Mouse (Mus musculus) testis, adult 2 months (tissue): ENCODE results near the gene Mphosph9. TPM values are rescaled to one million over a fixed set of nuclear protein-coding genes. Genes with fewer than 3 reads are reported as not detected.

Experiments
- H3K27ac ChIP-seq: fragments of 200-500 bp; 2 replicates; pipeline ENCODE4 v1.5.1; 2012; ENCODE audit warnings: low read depth, low read length; ENCODE audit not compliant: control insufficient read depth, insufficient read depth
- H3K27me3 ChIP-seq: fragments of 200-500 bp; 2 replicates; pipeline ENCODE4 v1.6.1; 2012; ENCODE audit warnings: mild to moderate bottlenecking, low read length, moderate library complexity; ENCODE audit not compliant: control insufficient read depth, insufficient read depth
- H3K36me3 ChIP-seq: fragments of 200-500 bp; 2 replicates; pipeline ENCODE4 v1.6.1; 2012; ENCODE audit warnings: mild to moderate bottlenecking, low read length; ENCODE audit not compliant: control insufficient read depth, insufficient read depth
- H3K4me1 ChIP-seq: fragments of 200-500 bp; 2 replicates; pipeline ENCODE4 v1.6.1; 2012; ENCODE audit warnings: low read length; ENCODE audit not compliant: control insufficient read depth, insufficient read depth
- H3K4me3 ChIP-seq: fragments of 200-500 bp; 2 replicates; pipeline ENCODE4 v1.5.1; 2012; ENCODE audit warnings: low read depth, mild to moderate bottlenecking, low read length, moderate library complexity, mixed read lengths; ENCODE audit not compliant: control insufficient read depth
- CTCF ChIP-seq: fragments of 200-500 bp; IDR thresholded peaks from 2 replicates; pipeline ENCODE4 v1.5.1; 2012; ENCODE audit warnings: low read depth, mild to moderate bottlenecking, inconsistent platforms, low read length, moderate library complexity; ENCODE audit not compliant: control insufficient read depth, insufficient read depth, insufficient replicate concordance
- POLR2A ChIP-seq: fragments of 200-500 bp; IDR thresholded peaks from 2 replicates; pipeline ENCODE4 v1.6.1; 2012; ENCODE audit warnings: low read depth, mild to moderate bottlenecking, inconsistent platforms, low read length, moderate library complexity; ENCODE audit not compliant: control insufficient read depth
- polyA plus RNA-seq: library from polyadenylated mRNA; depleted of rRNA; stranded (reverse); fragments of >200 nt; gene quantifications from 2 replicates; pipeline ENCODE4 v1.2.3, GENCODE M21; 2012

Gene Mphosph9
- polyA plus RNA-seq, 1 experiment, result 29.0 TPM

- no peaks in the 10 kb centered on the region; the same call in 1 of the 2 replicates for H3K4me1 ChIP-seq
- no peak overlapping the region for H3K4me3 ChIP-seq
- TF ChIP-seq POLR2A, result no peak
- TF ChIP-seq CTCF, result no peak
- H3K27me3 ChIP-seq, result no peaks in the 10 kb centered on the region
- no peaks in the 10 kb centered on the region for H3K36me3 ChIP-seq
- H3K27ac ChIP-seq, result no peak overlapping the region
Observed at GRCm38 (mm10) chr5:124338791-124339190, 11.0 kb upstream of the Mphosph9 start.

GRCm38 (mm10) chr5:124337909-124338308, 10.1 kb upstream of the Mphosph9 start:
- no peaks in the 10 kb centered on the region for H3K27me3 ChIP-seq
- TF ChIP-seq POLR2A (no peak), CTCF (no peak)
- H3K4me1 ChIP-seq, result no peaks in the 10 kb centered on the region
- no peak overlapping the region for H3K27ac ChIP-seq
- no peak overlapping the region for H3K4me3 ChIP-seq
- no peaks in the 10 kb centered on the region for H3K36me3 ChIP-seq

- Histone ChIP-seq H3K27ac (no peak overlapping the region), H3K36me3 (no peaks in the 10 kb centered on the region), H3K4me1 (no peaks in the 10 kb centered on the region), H3K27me3 (no peaks in the 10 kb centered on the region), H3K4me3 (no peak overlapping the region)
- TF ChIP-seq CTCF, result no peak
- no peak for TF ChIP-seq POLR2A
Observed at GRCm38 (mm10) chr5:124337103-124337502, 9.3 kb upstream of the Mphosph9 start.

- Histone ChIP-seq H3K36me3 (no peaks in the 10 kb centered on the region), H3K27ac (no peak overlapping the region), H3K4me1 (no peaks in the 10 kb centered on the region), H3K4me3 (no peak overlapping the region), H3K27me3 (no peaks in the 10 kb centered on the region)
- TF ChIP-seq CTCF, result no peak
- TF ChIP-seq POLR2A, result no peak
Observed at GRCm38 (mm10) chr5:124334392-124334791, 6.6 kb upstream of the Mphosph9 start.

- no peaks in the 10 kb centered on the region for H3K36me3 ChIP-seq
- peak overlapping the region; percentile 63 for H3K4me3 ChIP-seq
- H3K4me1 ChIP-seq, result peaks cover 10% of the 10 kb centered on the region
- H3K27me3 ChIP-seq, result no peaks in the 10 kb centered on the region
- no peak for TF ChIP-seq POLR2A
- no peak for TF ChIP-seq CTCF
- H3K27ac ChIP-seq, result peak overlapping the region; percentile 69
Observed at GRCm38 (mm10) chr5:124330086-124330485, 2.3 kb upstream of the Mphosph9 start.

- Histone ChIP-seq H3K27me3 (no peaks in the 10 kb centered on the region), H3K36me3 (peaks cover 2% of the 10 kb centered on the region; the same call in 1 of the 2 replicates), H3K27ac (peak overlapping the region; percentile 99), H3K4me1 (peaks cover 10% of the 10 kb centered on the region), H3K4me3 (peak overlapping the region; percentile 99)
- no peak for TF ChIP-seq POLR2A
- no peak for TF ChIP-seq CTCF
Observed at GRCm38 (mm10) chr5:124326829-124327228, 943 bp downstream of the Mphosph9 start.

- no peak overlapping the region for H3K27ac ChIP-seq
- H3K36me3 ChIP-seq, result peaks cover 1% of the 10 kb centered on the region; the same call in 1 of the 2 replicates
- TF ChIP-seq POLR2A, result no peak
- TF ChIP-seq CTCF, result no peak
- no peak overlapping the region for H3K4me3 ChIP-seq
- no peaks in the 10 kb centered on the region for H3K27me3 ChIP-seq
- no peaks in the 10 kb centered on the region for H3K4me1 ChIP-seq
Observed at GRCm38 (mm10) chr5:124317648-124318047, 10.1 kb downstream of the Mphosph9 start.

- H3K4me1 ChIP-seq, result no peaks in the 10 kb centered on the region
- H3K27ac ChIP-seq, result no peak overlapping the region
- H3K4me3 ChIP-seq, result no peak overlapping the region
- no peaks in the 10 kb centered on the region for H3K27me3 ChIP-seq
- peaks cover 1% of the 10 kb centered on the region; the same call in 1 of the 2 replicates for H3K36me3 ChIP-seq
- no peak for TF ChIP-seq CTCF
- no peak for TF ChIP-seq POLR2A
Observed at GRCm38 (mm10) chr5:124315941-124316340, 11.8 kb downstream of the Mphosph9 start.
